Mouse (Mus musculus): ENCODE measurements around the gene Numb.

Gene Numb

GRCm38 (mm10) chr12:83852512-83853213, 69.1 kb downstream of the Numb start:
- no peak for DNase-seq (ENCODE audit: low spot score in 2 of 2)

GRCm38 (mm10) chr12:83850334-83850733, 71.4 kb downstream of the Numb start:
- no peak for DNase-seq (ENCODE audit: low spot score in 2 of 2)

DNA sequence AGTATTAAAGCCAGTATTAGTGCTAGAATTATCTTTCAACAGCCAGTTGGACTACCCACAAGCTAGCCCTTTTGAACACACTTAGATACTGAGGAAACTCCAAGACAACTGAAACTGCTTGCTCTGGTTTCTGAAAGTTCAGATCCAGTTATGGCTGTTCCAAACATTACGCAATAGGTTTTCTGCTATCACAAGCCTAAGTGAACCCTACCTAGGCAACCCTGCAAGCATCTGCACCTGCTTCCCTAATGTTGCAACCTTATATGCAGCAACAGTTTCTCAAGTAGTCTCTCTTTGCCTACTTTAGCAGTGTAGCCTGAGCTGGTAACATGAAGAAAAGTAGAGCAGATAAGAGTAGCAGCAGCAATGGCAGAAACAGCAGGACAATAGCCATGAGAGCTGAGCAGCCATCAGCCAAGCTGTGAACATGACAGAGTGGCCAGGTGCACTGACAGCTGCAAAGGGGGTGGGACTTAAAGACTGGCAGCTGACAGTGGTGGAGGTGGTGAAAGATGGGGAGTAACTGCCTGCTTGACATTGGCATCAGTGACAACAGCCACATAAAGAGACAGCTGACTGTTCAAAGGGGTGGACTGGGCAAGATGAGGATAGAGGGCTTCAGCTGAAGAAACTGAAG, 73.0 kb downstream of the Numb start:
- DNase-seq (ENCODE audit: low spot score in 2 of 2) = no peak

DNA sequence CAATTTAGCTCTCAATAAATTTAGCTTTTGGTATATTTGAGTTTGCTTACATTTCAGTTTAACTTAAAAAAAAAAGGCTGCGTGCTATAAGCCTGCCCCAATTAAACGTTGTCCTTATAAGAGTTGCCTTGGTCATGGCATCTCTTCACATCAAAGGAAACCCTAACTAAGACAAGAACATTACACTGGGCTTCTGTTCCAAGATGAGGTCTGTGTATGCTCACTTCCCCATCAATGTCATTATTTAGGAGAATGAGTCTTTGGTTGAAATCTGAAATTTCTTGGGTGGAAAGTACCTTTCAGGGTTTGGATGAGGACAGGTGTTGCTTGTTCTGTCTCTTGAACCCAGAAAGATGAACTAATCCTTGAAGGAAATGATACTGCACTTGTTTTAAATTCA, 73.9 kb downstream of the Numb start:
- DNase-seq (ENCODE audit: low spot score in 2 of 2) = no peak

GRCm38 (mm10) chr12:83842678-83843440, 78.9 kb downstream of the Numb start:
- no peak for DNase-seq (ENCODE audit: low spot score in 2 of 2)

- no peak for DNase-seq (ENCODE audit: low spot score in 2 of 2)
Measured at GRCm38 (mm10) chr12:83841409-83842190, 80.1 kb downstream of the Numb start.

DNA sequence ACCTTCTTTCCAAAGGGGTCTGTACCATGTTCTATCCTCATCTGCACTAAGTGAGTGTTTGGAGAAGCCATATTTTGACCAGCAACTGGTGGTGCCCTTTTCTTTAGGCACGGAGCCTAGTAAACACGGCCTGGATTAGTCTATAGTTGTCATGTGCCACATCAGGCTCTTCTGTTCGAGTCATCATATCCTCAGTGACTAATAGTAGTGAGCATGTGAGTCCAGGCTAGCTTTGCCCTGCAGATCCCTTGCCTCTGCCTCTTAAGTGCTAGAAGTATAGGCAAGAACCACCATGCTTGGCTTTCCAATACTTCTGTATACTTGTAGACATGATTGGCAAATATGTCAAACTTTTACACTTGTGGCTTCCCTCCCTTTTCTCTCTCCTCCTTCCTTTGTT, 87.8 kb downstream of the Numb start:
- no peak for DNase-seq (ENCODE audit: low spot score in 2 of 2)

GRCm38 (mm10) chr12:83830424-83830823, 91.3 kb downstream of the Numb start:
- DNase-seq (ENCODE audit: low spot score in 2 of 2) = no peak

DNA sequence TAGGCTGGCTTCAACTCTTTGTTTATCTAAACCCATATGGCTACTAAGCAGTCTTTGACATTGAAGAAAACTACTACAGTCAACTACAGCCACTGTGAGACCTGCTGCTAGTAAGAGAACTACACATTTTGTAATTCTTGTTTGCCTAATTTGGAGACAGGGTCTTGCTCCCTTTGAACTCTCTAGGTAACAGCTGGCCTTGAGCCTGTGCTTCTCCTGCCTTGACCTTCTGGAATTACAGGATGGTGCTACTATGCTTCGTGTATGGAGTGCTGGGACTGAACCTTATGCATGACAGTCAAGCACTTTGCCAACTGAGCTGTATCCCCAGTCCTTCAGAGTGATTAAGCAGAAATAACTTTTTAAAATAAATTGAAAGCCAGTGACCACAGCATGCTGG, 105.1 kb downstream of the Numb start:
- DNase-seq (ENCODE audit: low spot score in 2 of 2) = no peak

DNA sequence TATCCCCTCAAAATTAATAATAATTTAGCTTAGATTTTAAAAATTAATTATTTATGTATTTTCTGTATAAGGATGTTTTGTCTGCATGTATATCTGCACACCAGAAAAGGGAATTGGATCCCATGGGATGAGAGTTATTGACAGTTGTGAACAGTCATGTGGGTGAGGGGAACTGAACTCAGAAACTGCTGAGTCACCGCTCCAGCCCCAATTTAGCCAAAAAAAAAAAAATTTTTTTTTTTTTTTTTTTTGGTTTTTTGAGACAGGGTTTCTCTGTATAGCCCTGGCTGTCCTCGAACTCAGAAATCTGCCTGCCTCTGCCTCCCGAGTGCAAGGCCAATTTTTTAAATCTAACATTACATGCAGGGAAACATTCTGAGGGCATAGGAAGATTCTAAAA, 109.8 kb downstream of the Numb start:
- no peak for DNase-seq (ENCODE audit: low spot score in 2 of 2)

GRCm38 (mm10) chr12:83803641-83804040, 118.1 kb downstream of the Numb start:
- DNase-seq (ENCODE audit: low spot score in 2 of 2) = no peak

GRCm38 (mm10) chr12:83800943-83801342, 120.8 kb downstream of the Numb start:
- DNase-seq (ENCODE audit: low spot score in 2 of 2) = no peak

- DNase-seq (ENCODE audit: low spot score in 2 of 2) = no peak
Measured at GRCm38 (mm10) chr12:83798313-83798712, 123.4 kb downstream of the Numb start.

DNA sequence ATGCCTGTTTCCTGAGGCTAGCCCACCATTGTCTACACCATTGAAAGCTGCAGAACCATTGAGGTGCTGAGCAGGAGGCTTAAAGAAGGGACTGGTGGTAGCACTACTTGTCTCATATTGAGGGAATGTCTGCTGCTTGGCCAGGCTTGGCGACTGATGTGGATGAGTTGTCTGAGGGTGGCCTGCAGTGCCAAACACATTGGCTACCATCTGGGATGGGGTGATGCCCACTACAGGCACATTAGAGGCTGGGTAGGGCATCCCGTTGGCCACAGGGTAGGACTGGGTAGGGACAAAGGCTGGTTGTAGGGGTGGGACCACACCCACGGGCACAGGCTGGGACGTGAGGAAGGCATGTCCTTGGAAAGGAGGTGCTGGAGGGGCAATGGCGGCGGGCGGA, 126.1 kb downstream of the Numb start:
- no peak for DNase-seq (ENCODE audit: low spot score in 2 of 2)

DNA sequence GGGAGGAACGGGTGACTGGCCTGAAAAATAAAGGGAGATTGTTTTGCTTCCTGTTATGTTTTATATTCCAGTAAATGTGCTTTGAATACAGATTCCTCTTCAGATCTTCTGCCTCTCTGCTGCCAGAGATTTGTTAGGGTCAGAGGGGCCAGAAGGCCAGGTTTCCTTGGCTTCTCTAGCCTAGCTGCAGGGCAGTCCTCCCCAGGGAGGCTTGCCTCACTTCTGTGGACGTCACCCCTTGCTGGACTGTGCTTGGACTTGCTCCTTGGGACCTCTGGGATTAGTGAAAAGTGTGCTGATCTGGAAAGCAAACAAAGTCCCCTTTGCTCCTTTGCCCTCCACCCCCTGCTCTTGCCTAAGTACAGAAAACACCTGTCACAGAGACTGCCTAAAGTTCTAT, 126.7 kb downstream of the Numb start:
- no peak for DNase-seq (ENCODE audit: low spot score in 2 of 2)

GRCm38 (mm10) chr12:83792706-83793410, 128.9 kb downstream of the Numb start:
- DNase-seq (ENCODE audit: low spot score in 2 of 2) = no peak

- no peak for DNase-seq (ENCODE audit: low spot score in 2 of 2)
Measured at GRCm38 (mm10) chr12:83791737-83792136, 130.0 kb downstream of the Numb start.

GRCm38 (mm10) chr12:83790749-83791148, 131.0 kb downstream of the Numb start:
- DNase-seq (ENCODE audit: low spot score in 2 of 2) = no peak

GRCm38 (mm10) chr12:83789781-83790140, 132.0 kb downstream of the Numb start:
- no peak for DNase-seq (ENCODE audit: low spot score in 2 of 2)

GRCm38 (mm10) chr12:83789051-83789780, 132.5 kb downstream of the Numb start:
- no peak for DNase-seq (ENCODE audit: low spot score in 2 of 2)

DNA sequence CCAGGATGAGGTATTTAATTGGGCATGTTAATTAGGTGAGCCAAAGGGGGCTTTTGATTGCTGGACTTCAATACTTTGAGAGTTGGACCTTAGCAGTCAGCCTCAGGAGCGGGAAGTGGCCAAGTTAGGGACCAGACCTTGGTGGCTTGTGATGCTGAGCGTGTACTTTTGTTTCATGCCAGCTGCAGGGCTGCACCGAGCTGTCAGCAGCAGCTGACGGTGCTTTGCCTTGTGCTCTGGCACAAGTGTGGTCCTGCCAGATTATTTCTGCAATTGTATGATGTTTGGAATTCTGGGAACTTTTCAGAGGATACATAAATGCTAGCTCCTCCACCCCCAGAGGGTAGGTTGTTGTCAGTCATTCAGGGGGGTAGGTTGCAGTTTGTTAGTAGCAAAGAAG, 136.4 kb downstream of the Numb start:
- DNase-seq (ENCODE audit: low spot score in 2 of 2) = no peak

All from heart, adult 9 months (tissue).